ENCODE assay signal across 9 mouse cellular contexts in the genomic region with DNA sequence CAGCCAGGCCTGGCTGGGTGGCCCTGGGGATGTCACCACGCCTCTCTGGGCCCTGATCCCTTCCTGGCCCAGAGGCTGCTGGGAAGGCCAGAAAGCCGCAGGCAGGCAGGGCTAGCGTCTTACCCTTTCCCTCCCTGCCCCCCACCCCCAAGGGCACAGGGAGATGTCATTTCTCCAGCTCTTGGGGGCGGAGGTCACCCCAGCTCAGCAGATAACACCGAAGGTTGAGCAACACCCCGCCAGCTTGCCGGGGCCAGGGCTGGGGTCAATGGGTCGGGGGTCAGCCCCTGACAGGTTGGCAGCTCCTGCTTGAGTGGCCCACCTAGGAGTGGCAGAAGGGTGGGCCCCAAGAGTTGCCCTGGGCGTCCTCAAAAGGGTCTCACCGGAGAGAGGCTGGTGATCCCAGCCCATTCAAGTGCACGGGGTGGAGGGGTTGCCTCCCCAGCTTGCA. TPM values are rescaled to one million over a fixed set of nuclear protein-coding genes. Genes with fewer than 3 reads are reported as not detected.
DNase-seq lines count a peak whose midpoint lies in the region; ATAC-seq and TF ChIP-seq lines count a peak whose summit lies in the region.
"Had no signal": no experiment of that assay in that cellular context is flagged by ENCODE, and none has a peak within 500 bp of the region (broad histone marks: within the 10 kb centered on the region; RNA-seq: fewer than 3 reads in every experiment).

No protein-coding gene starts in this region.

- peak; percentile 18; the same call in 1 of the 2 replicates for ATAC-seq in G1E (ENCODE audit: extremely low read depth, insufficient number of reproducible peaks, low FRiP score, poor library complexity, severe bottlenecking)
- peak; percentile 7 for ATAC-seq in liver, embryonic 12.5 days

- H3K9me3 ChIP-seq in G1E (replicated peaks): no peaks in the 10 kb centered on the region
- no peaks in the 10 kb centered on the region for H3K9me3 ChIP-seq in liver, embryonic 12.5 days (replicated peaks)

- TF ChIP-seq CTCF in layer of hippocampus, adult 2 months (conservative IDR thresholded peaks at IDR 0.05): no peak
- no peak for TF ChIP-seq CTCF in G1E (IDR thresholded peaks at IDR 0.05; ENCODE audit: low read depth, low read length)

- peak overlapping the region; percentile 95; the same call in 1 of the 2 replicates for H3K27ac ChIP-seq in layer of hippocampus, adult 2 months
- peak overlapping the region; percentile 80 for H3K27ac ChIP-seq in liver, embryonic 12.5 days
- H3K27ac ChIP-seq: kidney, postnatal 0 days had no signal

- H3K27me3 ChIP-seq in G1E (ENCODE audit: insufficient read depth, low read length): peaks cover 17% of the 10 kb centered on the region; the same call in 1 of the 2 replicates
- peaks cover 53% of the 10 kb centered on the region for H3K27me3 ChIP-seq in liver, embryonic 12.5 days (replicated peaks)

- H3K4me1 ChIP-seq in G1E (ENCODE audit: insufficient read depth, low read depth, low read length): peaks cover 67% of the 10 kb centered on the region
- H3K4me1 ChIP-seq in liver, embryonic 12.5 days: peaks cover 63% of the 10 kb centered on the region

- H3K4me2 ChIP-seq in liver, embryonic 12.5 days: peak overlapping the region; percentile 87

- H3K4me3 ChIP-seq in layer of hippocampus, adult 2 months: no peak overlapping the region
- H3K4me3 ChIP-seq in G1E (ENCODE audit: low read depth, low read length): peak overlapping the region; percentile 86; the same call in 1 of the 2 replicates
- peak overlapping the region; percentile 72; the same call in 1 of the 2 replicates for H3K4me3 ChIP-seq in liver, embryonic 12.5 days

- no peak overlapping the region for H3K9ac ChIP-seq in liver, embryonic 12.5 days

- H3K36me3 ChIP-seq in G1E (replicated peaks): peaks cover 58% of the 10 kb centered on the region
- no peaks in the 10 kb centered on the region; the same call in 1 of the 2 replicates for H3K36me3 ChIP-seq in liver, embryonic 12.5 days

- DNase-seq in layer of hippocampus, adult 2 months (ENCODE audit: low spot score in 2 of 2): no peak
- no peak for DNase-seq in layer of hippocampus, adult 9-11 months
- peak; percentile 54 for DNase-seq in G1E (ENCODE audit: low spot score)
- peak; percentile 92 for DNase-seq in adrenal gland, adult 8-10 months
- no peak for DNase-seq in embryo, embryonic 10.5 days (ENCODE audit: low spot score)
- no peak for DNase-seq in right cerebral cortex, postnatal 25 days
- no peak for DNase-seq in right cerebral cortex, adult 18-20 months

- 23% methylated on average over 11 of the region's 11 CpGs for WGBS in liver, embryonic 12.5 days (ENCODE audit: insufficient replicate concordance)

RNA-seq across cellular contexts. Expression of gene Cebpb, which starts 1.0 kb away (rescaled TPM):
- total RNA-seq in layer of hippocampus, adult 2 months (2021): 10 to 100 TPM; 25.8 to 32.0 TPM
- total RNA-seq in G1E (2014; fragmentation: Nextera tagmentation): 10.5 and 12.5 TPM in 2 replicates
- total RNA-seq in G1E (2017): 12.9 and 33.6 TPM in 2 replicates
- 61.6 and 87.9 TPM in 2 replicates for polyA plus RNA-seq in G1E (2012)
- total RNA-seq in adrenal gland, adult 8-10 months (2022): 100 to 1,000 TPM in 3 of 4 experiments, 10 to 100 TPM in 1; 91.8 to 623 (median 239) TPM
- polyA plus RNA-seq in liver, embryonic 12.5 days (2016; fragmentation: Nextera tagmentation; extraction: Ambion mirVana): 21.8 and 23.4 TPM in 2 replicates

RNA-seq across cellular contexts. Expression of gene Tmem189, which starts 1.9 kb away (rescaled TPM):
- total RNA-seq in layer of hippocampus, adult 2 months (2021): 10 to 100 TPM; 43.6 to 46.9 TPM
- total RNA-seq in G1E (2014; fragmentation: Nextera tagmentation): 14.1 and 20.1 TPM in 2 replicates
- total RNA-seq in G1E (2017): 17.5 and 18.3 TPM in 2 replicates
- polyA plus RNA-seq in G1E (2012): 36.9 and 38.8 TPM in 2 replicates
- total RNA-seq in adrenal gland, adult 8-10 months (2022): 10 to 100 TPM; 25.5 to 32.1 (median 28.5) TPM
- polyA plus RNA-seq in liver, embryonic 12.5 days (2016; fragmentation: Nextera tagmentation; extraction: Ambion mirVana): 27.3 and 30.4 TPM in 2 replicates

RNA-seq across cellular contexts. Expression of gene Gm20431, which starts 26.4 kb away (rescaled TPM):
- 10 to 100 TPM; 36.5 to 44.2 TPM for total RNA-seq in layer of hippocampus, adult 2 months (2021)
- total RNA-seq in G1E (2014; fragmentation: Nextera tagmentation) (6.2 and 8.1 TPM in 2 replicates), G1E (2017) (0.11 TPM in 1 of 2 replicates, not detected in the other)
- polyA plus RNA-seq in G1E (2012): not detected in 2 replicates
- total RNA-seq in adrenal gland, adult 8-10 months (2022): 10 to 100 TPM; 19.9 to 23.9 (median 22.1) TPM
- polyA plus RNA-seq in liver, embryonic 12.5 days (2016; fragmentation: Nextera tagmentation; extraction: Ambion mirVana): 1.8 and 4.8 TPM in 2 replicates

RNA-seq across cellular contexts. Expression of gene Ube2v1, which starts 55.8 kb away (rescaled TPM):
- 100 to 1,000 TPM; 216 to 232 TPM for total RNA-seq in layer of hippocampus, adult 2 months (2021)
- total RNA-seq in G1E (2014; fragmentation: Nextera tagmentation) (149 and 162 TPM in 2 replicates), G1E (2017) (81.3 and 83.9 TPM in 2 replicates)
- 197 and 203 TPM in 2 replicates for polyA plus RNA-seq in G1E (2012)
- 100 to 1,000 TPM; 175 to 197 (median 191) TPM for total RNA-seq in adrenal gland, adult 8-10 months (2022)
- polyA plus RNA-seq in liver, embryonic 12.5 days (2016; fragmentation: Nextera tagmentation; extraction: Ambion mirVana): 256 and 259 TPM in 2 replicates

Comparison
In these comparisons a context has a peak if more than half of its experiments do, and no peak if none do; other contexts are left out.
1. DNase-seq: peak in G1E (single experiment) and adrenal gland, adult 8-10 months (single experiment); none in layer of hippocampus, adult 2 months (0 of 2), layer of hippocampus, adult 9-11 months (single experiment), embryo, embryonic 10.5 days (single experiment), right cerebral cortex, postnatal 25 days (single experiment) and right cerebral cortex, adult 18-20 months (single experiment).